Mouse (Mus musculus) embryonic fibroblast, embryonic 13.5 days (primary cell): ENCODE data around the gene Slc22a15.

Experiments used
- CTCF ChIP-seq: IDR thresholded peaks from 2 replicates; pipeline ENCODE4 v1.5.1; 2011; ENCODE audit warnings: mild to moderate bottlenecking, control low read depth, low read length, moderate library complexity, borderline replicate concordance; ENCODE audit not compliant: insufficient read depth
- POLR2A ChIP-seq: IDR thresholded peaks from 2 replicates; pipeline ENCODE4 v1.6.1; 2011; ENCODE audit warnings: low read depth, mild to moderate bottlenecking, control low read depth, low read length, moderate library complexity

GRCm38 (mm10) chr3:101897377-101897974, 26.8 kb downstream of the Slc22a15 start:
- TF ChIP-seq POLR2A (no peak), CTCF (no peak)
